Mouse (Mus musculus) kidney, embryonic 15.5 days (tissue): ENCODE data around the gene Ddb1. TPM values are rescaled to one million over a fixed set of nuclear protein-coding genes. Genes with fewer than 3 reads are reported as not detected.

Experiments used
- ATAC-seq: fragments of 200-750 bp; cut with Nextera tagmentation; replicated peaks from 2 replicates; pipeline ENCODE4 v1.8.0; 2017; ENCODE audit warnings: moderate TSS enrichment; ENCODE audit not compliant: low FRiP score
- H3K27ac ChIP-seq: fragments of 300-500 bp; sonication (generic); 2 replicates; pipeline ENCODE4 v1.5.1; 2015; ENCODE audit warnings: mild to moderate bottlenecking, inconsistent platforms
- H3K27me3 ChIP-seq: fragments of 300-500 bp; sonication (generic); 2 replicates; pipeline ENCODE4 v1.6.1; 2015; ENCODE audit warnings: inconsistent platforms
- H3K36me3 ChIP-seq: fragments of 300-500 bp; sonication (generic); 2 replicates; pipeline ENCODE4 v1.6.1; 2015; ENCODE audit warnings: inconsistent platforms
- H3K4me1 ChIP-seq: fragments of 300-500 bp; sonication (generic); 2 replicates; pipeline ENCODE4 v1.6.1; 2015; ENCODE audit warnings: inconsistent platforms
- H3K4me2 ChIP-seq: fragments of 300-500 bp; sonication (generic); 2 replicates; pipeline ENCODE4 v1.6.1; 2015; ENCODE audit warnings: moderate library complexity, mild to moderate bottlenecking, inconsistent platforms
- H3K4me3 ChIP-seq: fragments of 300-500 bp; sonication (generic); replicated peaks from 2 replicates; pipeline ENCODE4 v1.5.1; 2015; ENCODE audit warnings: mild to moderate bottlenecking, inconsistent platforms
- H3K9ac ChIP-seq: fragments of 300-500 bp; sonication (generic); 2 replicates; pipeline ENCODE4 v1.6.1; 2015; ENCODE audit warnings: mild to moderate bottlenecking, inconsistent platforms
- H3K9me3 ChIP-seq: fragments of 300-500 bp; sonication (generic); replicated peaks from 2 replicates; pipeline ENCODE4 v1.6.1; 2016; ENCODE audit warnings: inconsistent platforms
- WGBS: fragments of 180-500 bp; shearing (Covaris S2); methylation state at CpG from one replicate; pipeline ENCODE4 v1.1.7; 2015; ENCODE audit warnings: mixed read lengths; 5-methylcytosine and 5-hydroxymethylcytosine counted together
- polyA plus RNA-seq: library from polyadenylated mRNA; unstranded; fragments of >200 nt; fragmentation: Nextera tagmentation; extraction: Ambion mirVana; gene quantifications from 2 replicates; pipeline ENCODE4 v1.2.1, GENCODE M21; 2015

Ddb1 gene
- polyA plus RNA-seq, 1 experiment from 2014 or later: 368 TPM

DNA sequence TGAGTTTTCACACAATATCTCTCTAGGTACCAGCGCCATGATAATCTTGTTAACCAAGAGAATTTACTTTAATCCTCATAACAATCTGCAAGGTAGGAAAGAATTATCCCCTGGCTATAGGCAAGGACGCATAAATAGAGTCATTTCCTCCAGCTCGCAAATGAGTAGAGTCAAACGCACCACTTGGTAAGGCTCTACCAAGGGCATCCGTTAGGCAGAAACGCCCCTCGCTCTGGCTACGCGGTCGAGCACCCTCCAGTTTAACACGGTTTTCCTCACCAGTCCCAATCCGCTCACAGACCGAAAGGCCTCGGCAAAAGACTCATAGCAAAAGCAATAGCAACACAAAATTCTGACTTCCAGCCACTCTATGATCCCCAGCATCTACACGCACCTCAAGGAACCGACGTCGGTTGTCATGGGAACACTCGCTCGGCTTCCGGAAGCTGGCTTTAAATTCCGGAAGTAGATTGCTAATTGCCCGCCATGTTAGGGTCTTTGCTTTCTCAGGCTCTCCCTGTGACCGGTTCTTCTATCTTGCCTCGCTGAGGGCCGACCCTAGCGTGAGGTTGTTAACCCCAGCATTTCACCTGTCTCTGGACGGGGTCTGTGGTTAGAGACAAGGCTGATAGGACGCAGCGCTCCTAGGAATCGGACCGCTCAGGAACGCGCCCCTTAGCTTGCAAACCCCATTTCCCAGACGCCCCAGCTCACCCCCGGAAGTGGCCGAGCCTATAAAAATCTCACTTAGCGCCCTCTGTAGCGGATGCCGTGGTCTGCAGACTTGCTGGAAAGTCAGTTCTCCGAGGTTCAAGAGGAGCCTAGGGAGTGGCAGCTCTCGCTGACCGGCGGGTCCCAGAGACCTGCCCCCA lies 28.2 kb upstream of the Ddb1 start, which contains the start of the genes Cyb561a3 and Tmem138:
TSS of gene Cyb561a3 (plus strand) at position 483 of the 872 bp plus-strand sequence.
TSS of gene Tmem138 (minus strand) at position 673 of the 872 bp plus-strand sequence.
- under 1% methylated on average over 44 of the region's 44 CpGs for WGBS
- Histone ChIP-seq H3K36me3 (peaks cover 33% of the 10 kb centered on the region), H3K4me1 (peaks cover 17% of the 10 kb centered on the region), H3K4me3 (peak within 1 kb of the TSS; percentile 76), H3K9ac (peak within 1 kb of the TSS; percentile 69), H3K4me2 (peak within 1 kb of the TSS; percentile 81), H3K27ac (peak within 1 kb of the TSS; percentile 96), H3K27me3 (no peaks in the 10 kb centered on the region), H3K9me3 (no peaks in the 10 kb centered on the region)
- ATAC-seq: peak; percentile 97

DNA sequence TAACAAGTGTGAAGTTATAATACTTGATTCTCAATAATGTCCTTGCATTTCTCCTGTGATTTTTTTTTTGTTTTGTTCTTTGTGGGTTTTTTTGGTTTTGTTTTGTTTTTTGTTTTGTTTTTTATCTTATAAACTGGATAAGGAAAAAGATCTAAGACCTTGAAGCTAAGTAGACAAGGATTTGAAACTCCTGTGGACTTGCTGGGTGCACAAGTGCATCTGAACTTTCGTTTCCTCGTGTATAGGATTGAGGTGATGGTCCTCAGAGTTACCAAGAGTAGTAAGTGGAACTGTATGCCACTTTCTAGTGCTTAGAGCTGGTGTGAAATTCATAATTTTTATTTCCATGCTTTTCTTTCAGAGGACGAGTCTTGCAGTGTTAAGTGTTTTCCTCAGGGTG lies 25.0 kb upstream of the Ddb1 start:
- WGBS: 83% methylated on average over 3 of the region's 3 CpGs
- peaks cover 17% of the 10 kb centered on the region for H3K4me1 ChIP-seq
- no peaks in the 10 kb centered on the region for H3K27me3 ChIP-seq
- no peak overlapping the region for H3K4me3 ChIP-seq
- H3K27ac ChIP-seq: no peak overlapping the region
- H3K9ac ChIP-seq: no peak overlapping the region
- no peaks in the 10 kb centered on the region for H3K9me3 ChIP-seq
- no peak for ATAC-seq
- H3K4me2 ChIP-seq: no peak overlapping the region
- H3K36me3 ChIP-seq: peaks cover 11% of the 10 kb centered on the region

DNA sequence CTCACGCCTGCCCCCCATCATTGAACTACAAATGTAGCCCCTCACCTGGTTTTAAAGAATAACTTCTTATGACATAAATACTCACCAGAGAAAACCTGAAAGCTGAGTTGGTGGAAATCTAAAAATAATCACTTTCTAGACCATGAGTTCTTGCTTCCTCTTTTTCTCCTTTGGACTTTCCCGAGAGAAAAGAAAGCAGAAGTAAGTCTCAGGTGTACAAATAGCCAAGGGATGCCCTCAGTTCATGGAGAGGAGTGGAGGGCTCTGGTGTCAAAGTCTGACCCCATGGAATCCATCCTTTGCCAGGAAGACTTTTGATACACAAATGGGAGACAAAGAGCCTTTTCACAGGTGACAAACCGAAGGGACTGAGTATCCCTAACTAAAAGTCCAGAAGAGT lies 24.4 kb upstream of the Ddb1 start:
- no peak overlapping the region for H3K27ac ChIP-seq
- no peak overlapping the region for H3K4me2 ChIP-seq
- WGBS: 79% methylated on average over 3 of the region's 3 CpGs
- peaks cover 17% of the 10 kb centered on the region for H3K4me1 ChIP-seq
- no peak overlapping the region for H3K4me3 ChIP-seq
- no peak overlapping the region for H3K9ac ChIP-seq
- no peak for ATAC-seq
- H3K9me3 ChIP-seq: no peaks in the 10 kb centered on the region
- H3K36me3 ChIP-seq: peaks cover 9% of the 10 kb centered on the region
- no peaks in the 10 kb centered on the region for H3K27me3 ChIP-seq

DNA sequence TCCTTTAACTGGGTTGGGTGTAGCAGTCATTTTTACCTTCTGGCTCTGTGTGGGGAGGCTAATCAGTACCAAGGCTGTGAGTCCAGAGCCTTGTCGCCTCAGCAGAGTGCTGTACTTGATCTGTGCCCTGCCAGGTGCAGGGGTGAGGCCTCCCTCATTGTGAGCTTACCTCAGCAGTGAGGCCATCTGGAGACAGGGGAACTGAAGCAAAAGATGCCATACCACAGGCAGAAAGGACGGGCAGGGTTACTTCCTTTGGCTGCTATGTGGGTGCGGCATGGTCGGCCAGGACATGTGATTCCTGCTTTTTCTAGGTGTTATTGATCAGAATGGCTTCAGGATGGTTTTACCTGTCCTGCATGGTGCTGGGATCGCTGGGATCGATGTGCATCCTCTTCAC lies 23.1 kb upstream of the Ddb1 start:
- ATAC-seq: no peak
- Histone ChIP-seq H3K27ac (no peak overlapping the region), H3K4me2 (no peak overlapping the region), H3K36me3 (peaks cover 9% of the 10 kb centered on the region), H3K9ac (no peak overlapping the region), H3K27me3 (no peaks in the 10 kb centered on the region), H3K9me3 (no peaks in the 10 kb centered on the region), H3K4me1 (peaks cover 12% of the 10 kb centered on the region), H3K4me3 (no peak overlapping the region)
- WGBS: 84% methylated on average over 6 of the region's 6 CpGs

DNA sequence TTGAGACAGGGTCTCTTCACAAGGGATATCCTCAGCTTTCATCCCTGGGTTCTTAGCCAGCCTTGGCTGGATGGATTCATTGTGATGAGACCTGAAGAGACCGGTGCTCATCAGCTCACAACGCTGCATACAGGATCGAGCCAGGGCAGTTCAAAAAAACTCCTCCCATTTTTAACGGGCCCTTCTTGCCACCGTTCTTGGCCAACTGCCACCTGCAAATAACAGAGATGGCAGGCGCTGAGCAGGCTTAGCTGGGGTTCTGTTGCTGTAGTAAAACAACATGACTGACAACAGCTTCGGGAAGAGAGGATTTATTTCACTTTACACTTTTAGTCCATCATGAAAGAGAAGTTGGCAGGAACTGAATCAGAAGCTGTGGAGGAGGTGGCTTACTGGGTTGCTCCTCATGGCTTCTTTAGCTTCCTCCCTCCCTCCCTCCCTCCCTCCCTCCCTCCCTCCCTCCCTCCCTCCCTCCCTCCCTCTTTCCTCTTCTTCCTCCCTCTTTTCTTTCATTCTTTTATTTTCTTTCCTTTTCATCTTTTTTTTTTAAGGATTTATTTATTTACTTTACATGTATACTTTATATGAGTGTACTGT lies 21.5 kb upstream of the Ddb1 start:
- Histone ChIP-seq H3K9me3 (no peaks in the 10 kb centered on the region), H3K27me3 (no peaks in the 10 kb centered on the region), H3K27ac (no peak overlapping the region), H3K36me3 (peaks cover 14% of the 10 kb centered on the region), H3K4me1 (peaks cover under 1% of the 10 kb centered on the region; the same call in 1 of the 2 replicates), H3K9ac (no peak overlapping the region), H3K4me3 (no peak overlapping the region), H3K4me2 (no peak overlapping the region)
- no peak for ATAC-seq
- WGBS: 69% methylated on average over 7 of the region's 7 CpGs

DNA sequence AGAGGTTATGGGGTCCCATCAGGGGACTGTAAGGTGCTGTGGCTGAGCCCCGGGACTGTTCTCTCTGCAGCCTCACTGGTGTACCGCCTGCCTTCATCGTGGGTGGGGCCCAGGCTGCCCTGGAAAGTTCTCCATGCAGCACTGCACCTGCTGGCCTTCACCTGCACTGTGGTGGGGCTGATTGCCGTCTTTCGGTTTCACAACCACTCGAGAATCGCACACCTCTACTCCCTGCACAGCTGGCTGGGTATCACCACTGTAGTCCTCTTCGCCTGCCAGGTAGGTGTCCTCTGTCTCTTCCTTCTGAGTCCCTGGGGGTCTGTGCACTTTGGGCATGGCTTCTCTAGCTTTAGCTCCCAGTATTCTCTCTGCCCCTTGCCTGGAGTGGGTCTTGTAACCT lies 20.0 kb upstream of the Ddb1 start:
- Histone ChIP-seq H3K4me3 (no peak overlapping the region), H3K27ac (no peak overlapping the region), H3K36me3 (peaks cover 14% of the 10 kb centered on the region), H3K27me3 (no peaks in the 10 kb centered on the region), H3K9ac (no peak overlapping the region), H3K9me3 (no peaks in the 10 kb centered on the region), H3K4me2 (no peak overlapping the region), H3K4me1 (no peaks in the 10 kb centered on the region)
- ATAC-seq: no peak
- WGBS: 86% methylated on average over 8 of the region's 8 CpGs

DNA sequence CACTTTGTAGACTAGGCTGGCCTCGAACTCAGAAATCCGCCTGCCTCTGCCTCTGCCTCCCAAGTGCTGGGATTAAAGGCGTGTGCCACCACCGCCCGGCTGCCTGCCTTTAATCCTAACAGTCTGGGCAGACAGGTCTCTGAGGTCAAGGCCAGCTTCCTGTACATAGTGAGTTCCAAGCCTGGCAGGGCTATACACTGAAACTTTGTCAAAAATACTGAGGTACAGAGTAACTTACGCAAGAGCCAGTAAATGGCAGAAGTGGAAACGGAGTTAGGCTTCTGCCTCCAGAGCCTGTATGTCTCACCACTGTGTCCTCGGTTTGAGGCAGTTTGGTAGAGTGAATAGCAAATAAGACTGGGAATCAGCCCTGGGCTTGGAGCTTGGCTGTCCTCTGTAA lies 17.9 kb upstream of the Ddb1 start:
- peaks cover 17% of the 10 kb centered on the region for H3K36me3 ChIP-seq
- ATAC-seq: no peak
- no peak overlapping the region for H3K4me2 ChIP-seq
- WGBS: 89% methylated on average over 8 of the region's 8 CpGs
- no peaks in the 10 kb centered on the region for H3K4me1 ChIP-seq
- no peaks in the 10 kb centered on the region for H3K27me3 ChIP-seq
- no peaks in the 10 kb centered on the region for H3K9me3 ChIP-seq
- H3K4me3 ChIP-seq: no peak overlapping the region
- H3K27ac ChIP-seq: no peak overlapping the region
- no peak overlapping the region for H3K9ac ChIP-seq

DNA sequence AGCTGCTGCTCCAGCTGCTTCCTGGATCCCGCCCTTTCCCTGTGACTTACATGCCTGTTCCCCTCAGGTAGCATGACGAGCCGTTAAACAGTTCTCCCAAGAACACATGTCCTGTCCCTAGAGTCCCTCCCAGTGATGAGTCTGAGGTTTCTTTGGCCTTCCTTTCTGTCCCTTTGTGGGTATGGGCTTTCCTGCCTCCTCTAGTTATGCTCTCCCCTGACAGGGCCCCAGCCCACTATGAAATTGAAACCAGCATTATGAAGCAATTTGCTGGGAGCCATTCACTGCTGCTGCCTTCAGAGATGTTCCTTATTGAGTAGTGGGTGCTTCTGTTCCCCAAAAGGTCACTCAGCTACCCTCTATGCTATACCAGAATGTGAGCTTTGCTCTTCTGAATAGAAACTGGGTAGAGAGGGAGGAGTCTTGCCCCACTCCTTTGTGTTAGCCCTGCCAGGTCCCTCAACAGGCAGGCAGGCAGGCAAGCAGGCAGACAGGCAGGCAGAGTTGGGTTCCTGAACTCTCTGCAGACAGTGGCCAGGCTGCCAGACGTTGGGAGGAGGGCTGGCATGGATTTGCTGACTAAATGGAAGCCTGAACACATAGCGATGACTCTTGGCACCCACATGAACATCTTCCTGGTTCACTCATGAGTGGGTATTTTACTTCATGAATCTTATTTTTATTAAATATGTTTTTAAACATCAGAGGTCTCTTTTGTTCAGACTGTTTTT lies 15.8 kb upstream of the Ddb1 start:
- WGBS: 58% methylated on average over 5 of the region's 5 CpGs
- no peaks in the 10 kb centered on the region for H3K27me3 ChIP-seq
- no peaks in the 10 kb centered on the region for H3K9me3 ChIP-seq
- H3K4me1 ChIP-seq: no peaks in the 10 kb centered on the region
- peaks cover 21% of the 10 kb centered on the region for H3K36me3 ChIP-seq
- H3K4me3 ChIP-seq: no peak overlapping the region
- H3K9ac ChIP-seq: no peak overlapping the region
- no peak overlapping the region for H3K27ac ChIP-seq
- no peak overlapping the region for H3K4me2 ChIP-seq
- no peak for ATAC-seq

DNA sequence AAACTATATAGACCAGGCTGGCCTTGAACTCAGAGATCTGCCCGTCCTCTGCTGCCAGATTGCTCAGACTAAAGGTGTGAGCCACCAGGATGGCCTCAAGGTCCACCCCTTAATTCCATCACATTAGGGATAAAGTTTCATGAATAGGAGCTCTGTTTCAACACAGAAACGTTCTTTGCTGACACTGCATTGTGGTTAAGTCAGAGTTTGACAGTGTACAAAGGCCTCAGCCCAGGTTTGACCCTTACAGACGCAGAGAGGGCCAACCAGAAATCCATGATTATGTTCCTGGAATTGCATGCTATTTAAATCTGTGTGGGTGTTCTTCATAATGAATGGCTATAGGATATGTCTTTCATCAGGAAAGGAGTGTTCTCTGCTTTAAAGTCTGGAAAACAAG lies 14.8 kb upstream of the Ddb1 start:
- H3K27ac ChIP-seq: no peak overlapping the region
- 65% methylated on average over 3 of the region's 3 CpGs for WGBS
- H3K4me3 ChIP-seq: no peak overlapping the region

DNA sequence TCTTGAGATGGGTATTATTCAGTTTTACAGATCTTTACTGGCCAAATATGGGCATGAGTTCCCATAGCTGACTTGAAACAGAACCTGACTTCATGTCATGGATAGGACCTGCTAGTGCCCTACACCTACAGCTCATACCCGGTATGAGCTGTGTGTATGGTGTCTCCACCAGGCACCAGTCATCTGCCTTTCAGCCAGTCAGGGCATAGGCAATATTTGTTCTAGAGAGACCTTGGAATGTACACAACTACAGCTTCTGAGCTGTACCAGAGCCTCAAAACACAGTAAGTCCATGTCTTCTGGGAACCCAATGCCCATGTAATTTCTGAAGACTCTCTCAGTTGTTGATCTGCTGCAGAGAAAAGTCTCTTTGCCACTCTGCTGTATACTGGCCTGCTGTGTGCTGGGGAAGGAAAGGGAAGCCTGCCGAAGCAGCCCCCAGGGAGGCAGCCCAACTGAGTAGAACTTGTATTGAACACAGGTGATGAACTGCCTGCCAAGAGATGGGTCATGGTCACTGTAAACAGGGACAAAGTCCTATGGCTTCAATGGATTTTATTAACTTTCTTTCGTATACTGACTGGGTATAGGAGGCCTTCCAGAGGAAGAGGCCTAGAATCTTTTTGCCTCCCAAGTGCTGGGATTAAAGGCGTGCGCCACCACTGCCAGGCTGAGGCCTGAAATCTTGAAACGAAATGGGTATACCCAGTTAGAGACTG lies 13.3 kb upstream of the Ddb1 start:
- no peak overlapping the region for H3K4me3 ChIP-seq
- no peak overlapping the region for H3K4me2 ChIP-seq
- H3K9me3 ChIP-seq: no peaks in the 10 kb centered on the region
- H3K36me3 ChIP-seq: peaks cover 45% of the 10 kb centered on the region
- no peaks in the 10 kb centered on the region for H3K4me1 ChIP-seq
- H3K9ac ChIP-seq: no peak overlapping the region
- WGBS: 88% methylated on average over 6 of the region's 6 CpGs
- H3K27ac ChIP-seq: no peak overlapping the region
- ATAC-seq: no peak
- no peaks in the 10 kb centered on the region for H3K27me3 ChIP-seq

More for the DNA sequence above, 14.8 kb upstream of the Ddb1 start:
- H3K27me3 ChIP-seq: no peaks in the 10 kb centered on the region
- H3K4me1 ChIP-seq: no peaks in the 10 kb centered on the region
- no peak overlapping the region for H3K4me2 ChIP-seq
- H3K9me3 ChIP-seq: no peaks in the 10 kb centered on the region
- H3K36me3 ChIP-seq: peaks cover 30% of the 10 kb centered on the region
- ATAC-seq: no peak
- H3K9ac ChIP-seq: no peak overlapping the region

DNA sequence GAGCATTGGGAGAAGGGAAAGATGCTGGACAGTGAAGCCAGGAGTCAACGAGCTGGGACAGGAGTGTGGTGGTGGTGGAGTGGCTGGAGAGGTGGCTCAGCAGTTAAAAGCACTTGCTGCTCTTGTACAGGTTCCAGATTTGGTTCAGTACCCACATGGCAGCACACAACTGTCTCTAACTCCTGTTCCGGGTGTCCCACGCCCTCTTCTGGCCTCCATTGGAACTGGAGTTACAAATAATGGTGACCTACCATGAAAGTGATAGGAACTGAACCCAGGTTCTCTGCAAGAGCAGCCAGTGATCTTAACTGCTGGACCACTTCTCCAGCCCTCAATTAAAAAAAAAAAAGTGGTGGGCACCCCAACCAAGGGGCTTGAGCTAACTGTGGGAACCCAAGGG lies 6.9 kb upstream of the Ddb1 start:
- H3K4me2 ChIP-seq: no peak overlapping the region
- peaks cover 66% of the 10 kb centered on the region for H3K36me3 ChIP-seq
- H3K27me3 ChIP-seq: no peaks in the 10 kb centered on the region
- H3K27ac ChIP-seq: no peak overlapping the region
- H3K4me1 ChIP-seq: peaks cover 15% of the 10 kb centered on the region
- no peaks in the 10 kb centered on the region for H3K9me3 ChIP-seq
- 47% methylated on average over 3 of the region's 3 CpGs for WGBS
- H3K4me3 ChIP-seq: no peak overlapping the region
- no peak overlapping the region for H3K9ac ChIP-seq
- no peak for ATAC-seq
